Mouse (Mus musculus): ENCODE results near the gene Pmfbp1. TPM values are rescaled to one million over a fixed set of nuclear protein-coding genes. Genes with fewer than 3 reads are reported as not detected.

Gene Pmfbp1
- polyA plus RNA-seq, 1 experiment = not detected

GRCm38 (mm10) chr8:109542165-109542564 is 48.3 kb downstream of the Pmfbp1 start:
- no peaks in the 10 kb centered on the region for H3K4me1 ChIP-seq (ENCODE audit: control insufficient read depth)
- H3K36me3 ChIP-seq (ENCODE audit: control insufficient read depth) = peaks cover 5% of the 10 kb centered on the region
- H3K4me3 ChIP-seq (replicated peaks) = no peak overlapping the region
- no peak for TF ChIP-seq GATA1 (IDR thresholded peaks at IDR 0.05; ENCODE audit: low read length)
- no peak for TF ChIP-seq TAL1 (IDR thresholded peaks at IDR 0.05; ENCODE audit: low read length)
- no peaks in the 10 kb centered on the region for H3K27me3 ChIP-seq (ENCODE audit: control insufficient read depth)
- H3K9me3 ChIP-seq (ENCODE audit: control insufficient read depth, low read length) = no peaks in the 10 kb centered on the region

- TF ChIP-seq TAL1 (IDR thresholded peaks at IDR 0.05; ENCODE audit: low read length) (no peak), GATA1 (IDR thresholded peaks at IDR 0.05; ENCODE audit: low read length) (no peak)
- no peaks in the 10 kb centered on the region for H3K9me3 ChIP-seq (ENCODE audit: control insufficient read depth, low read length)
- H3K4me1 ChIP-seq (ENCODE audit: control insufficient read depth) = no peaks in the 10 kb centered on the region
- H3K27me3 ChIP-seq (ENCODE audit: control insufficient read depth) = no peaks in the 10 kb centered on the region
- H3K36me3 ChIP-seq (ENCODE audit: control insufficient read depth) = peaks cover 13% of the 10 kb centered on the region
- H3K4me3 ChIP-seq (replicated peaks) = no peak overlapping the region
These were observed 49.1 kb downstream of the Pmfbp1 start for GRCm38 (mm10) chr8:109542748-109543519.

DNA sequence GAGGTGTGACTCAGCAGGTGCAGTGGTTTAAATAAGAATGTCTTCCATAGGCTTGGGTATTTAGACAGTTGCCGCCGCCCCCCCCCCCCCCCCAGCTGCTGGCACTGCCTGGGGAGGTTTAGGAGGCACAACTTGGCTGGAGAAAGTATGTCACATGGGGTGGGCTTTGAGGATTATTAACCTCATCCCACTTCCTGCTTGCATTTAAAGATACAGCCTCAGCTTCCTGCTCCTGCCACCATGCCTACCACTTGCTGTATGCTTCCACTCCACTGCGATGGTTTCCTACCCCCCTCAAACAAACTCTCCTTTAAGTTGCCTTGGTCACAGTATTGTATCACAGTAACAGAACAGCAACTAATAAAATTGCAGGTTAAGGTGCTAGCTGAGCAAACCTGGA is 50.2 kb downstream of the Pmfbp1 start:
- H3K36me3 ChIP-seq (ENCODE audit: control insufficient read depth) = peaks cover 23% of the 10 kb centered on the region
- no peaks in the 10 kb centered on the region for H3K9me3 ChIP-seq (ENCODE audit: control insufficient read depth, low read length)
- H3K4me3 ChIP-seq (replicated peaks) = no peak overlapping the region
- TF ChIP-seq TAL1 (IDR thresholded peaks at IDR 0.05; ENCODE audit: low read length) (no peak), GATA1 (IDR thresholded peaks at IDR 0.05; ENCODE audit: low read length) (no peak)
- H3K4me1 ChIP-seq (ENCODE audit: control insufficient read depth) = no peaks in the 10 kb centered on the region
- no peaks in the 10 kb centered on the region for H3K27me3 ChIP-seq (ENCODE audit: control insufficient read depth)

- Histone ChIP-seq H3K9me3 (ENCODE audit: control insufficient read depth, low read length) (no peaks in the 10 kb centered on the region), H3K27me3 (ENCODE audit: control insufficient read depth) (no peaks in the 10 kb centered on the region), H3K4me1 (ENCODE audit: control insufficient read depth) (no peaks in the 10 kb centered on the region), H3K36me3 (ENCODE audit: control insufficient read depth) (peaks cover 98% of the 10 kb centered on the region), H3K4me3 (replicated peaks) (no peak overlapping the region)
- TF ChIP-seq TAL1 (IDR thresholded peaks at IDR 0.05; ENCODE audit: low read length) (no peak), GATA1 (IDR thresholded peaks at IDR 0.05; ENCODE audit: low read length) (no peak)
These were observed 57.8 kb downstream of the Pmfbp1 start for GRCm38 (mm10) chr8:109551663-109552062.

GRCm38 (mm10) chr8:109563881-109564280 is 70.1 kb downstream of the Pmfbp1 start:
- H3K4me1 ChIP-seq (ENCODE audit: control insufficient read depth) = peaks cover 33% of the 10 kb centered on the region
- no peaks in the 10 kb centered on the region for H3K27me3 ChIP-seq (ENCODE audit: control insufficient read depth)
- H3K36me3 ChIP-seq (ENCODE audit: control insufficient read depth) = peaks cover 43% of the 10 kb centered on the region
- H3K9me3 ChIP-seq (ENCODE audit: control insufficient read depth, low read length) = no peaks in the 10 kb centered on the region
- H3K4me3 ChIP-seq (replicated peaks) = peak overlapping the region; percentile 92
- TF ChIP-seq GATA1 (IDR thresholded peaks at IDR 0.05; ENCODE audit: low read length) (no peak), TAL1 (IDR thresholded peaks at IDR 0.05; ENCODE audit: low read length) (no peak)

DNA sequence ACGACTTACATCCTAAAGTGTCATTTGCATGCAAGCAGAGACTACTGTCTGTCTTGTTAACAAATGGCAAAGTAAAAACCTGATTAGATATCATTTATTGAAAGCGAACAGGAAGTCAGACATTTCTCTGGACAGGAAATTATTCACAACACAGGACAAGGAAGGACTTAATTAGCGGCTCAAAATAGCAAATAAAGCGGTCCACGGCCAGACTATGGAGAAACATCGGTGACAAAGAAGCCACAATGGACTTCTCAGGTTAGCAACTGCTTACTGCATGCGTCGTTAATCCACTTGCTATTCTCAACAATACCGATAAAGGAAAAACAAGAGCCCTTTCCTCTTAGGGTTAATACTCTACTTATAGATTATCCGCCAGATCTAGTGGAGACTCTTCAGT is 70.9 kb downstream of the Pmfbp1 start:
- peak overlapping the region; percentile 92 for H3K4me3 ChIP-seq (replicated peaks)
- TF ChIP-seq GATA1 (IDR thresholded peaks at IDR 0.05; ENCODE audit: low read length) = no peak
- TF ChIP-seq TAL1 (IDR thresholded peaks at IDR 0.05; ENCODE audit: low read length) = no peak
- no peaks in the 10 kb centered on the region for H3K9me3 ChIP-seq (ENCODE audit: control insufficient read depth, low read length)
- no peaks in the 10 kb centered on the region for H3K27me3 ChIP-seq (ENCODE audit: control insufficient read depth)
- H3K36me3 ChIP-seq (ENCODE audit: control insufficient read depth) = peaks cover 41% of the 10 kb centered on the region
- peaks cover 33% of the 10 kb centered on the region for H3K4me1 ChIP-seq (ENCODE audit: control insufficient read depth)

- Histone ChIP-seq H3K4me1 (ENCODE audit: control insufficient read depth) (peaks cover 33% of the 10 kb centered on the region), H3K4me3 (replicated peaks) (peak within 1 kb of the TSS; percentile 92), H3K9me3 (ENCODE audit: control insufficient read depth, low read length) (no peaks in the 10 kb centered on the region), H3K27me3 (ENCODE audit: control insufficient read depth) (no peaks in the 10 kb centered on the region), H3K36me3 (ENCODE audit: control insufficient read depth) (peaks cover 34% of the 10 kb centered on the region)
- TF ChIP-seq TAL1 (IDR thresholded peaks at IDR 0.05; ENCODE audit: low read length) (no peak), GATA1 (IDR thresholded peaks at IDR 0.05; ENCODE audit: low read length) (no peak)
These were observed 71.9 kb downstream of the Pmfbp1 start, which contains the start of the genes Dhx38 and Txnl4b for GRCm38 (mm10) chr8:109565498-109566333. Gene Dhx38 (minus strand): TSS chr8:109565861. Gene Txnl4b (plus strand): TSS chr8:109565892.

GRCm38 (mm10) chr8:109571139-109571538 is 77.3 kb downstream of the Pmfbp1 start:
- no peaks in the 10 kb centered on the region for H3K9me3 ChIP-seq (ENCODE audit: control insufficient read depth, low read length)
- H3K4me3 ChIP-seq (replicated peaks) = no peak overlapping the region
- H3K4me1 ChIP-seq (ENCODE audit: control insufficient read depth) = peaks cover 10% of the 10 kb centered on the region
- H3K36me3 ChIP-seq (ENCODE audit: control insufficient read depth) = peaks cover 24% of the 10 kb centered on the region
- H3K27me3 ChIP-seq (ENCODE audit: control insufficient read depth) = no peaks in the 10 kb centered on the region
- no peak for TF ChIP-seq TAL1 (IDR thresholded peaks at IDR 0.05; ENCODE audit: low read length)
- TF ChIP-seq GATA1 (IDR thresholded peaks at IDR 0.05; ENCODE audit: low read length) = no peak

DNA sequence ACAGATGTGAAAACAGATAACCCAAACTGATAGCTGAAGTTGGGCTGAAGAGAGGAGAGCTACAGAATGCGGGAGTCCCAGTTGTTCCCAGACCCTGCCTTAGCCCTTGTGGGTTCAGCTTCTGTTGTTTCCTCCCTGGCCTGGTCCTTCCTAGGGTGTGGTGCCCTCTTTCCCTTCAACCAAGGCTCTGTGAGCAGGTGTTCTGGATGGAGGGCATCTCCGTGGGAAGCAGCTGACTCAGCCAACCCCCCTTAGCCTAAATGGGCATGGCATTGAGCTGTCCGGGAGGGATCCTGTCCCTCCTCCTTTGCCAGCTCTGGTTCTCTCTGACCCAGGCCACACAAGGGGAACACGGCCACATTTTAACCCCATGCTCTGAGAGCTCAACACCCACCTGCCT is 82.5 kb downstream of the Pmfbp1 start:
- no peak overlapping the region for H3K4me3 ChIP-seq (replicated peaks)
- peaks cover 2% of the 10 kb centered on the region; the same call in 1 of the 2 replicates for H3K4me1 ChIP-seq (ENCODE audit: control insufficient read depth)
- no peaks in the 10 kb centered on the region for H3K9me3 ChIP-seq (ENCODE audit: control insufficient read depth, low read length)
- TF ChIP-seq GATA1 (IDR thresholded peaks at IDR 0.05; ENCODE audit: low read length) = no peak
- no peak for TF ChIP-seq TAL1 (IDR thresholded peaks at IDR 0.05; ENCODE audit: low read length)
- no peaks in the 10 kb centered on the region for H3K27me3 ChIP-seq (ENCODE audit: control insufficient read depth)
- peaks cover 13% of the 10 kb centered on the region for H3K36me3 ChIP-seq (ENCODE audit: control insufficient read depth)
